Mouse (Mus musculus): Measurements from ENCODE around the gene Kctd7.

- TF ChIP-seq POLR2A (IDR thresholded peaks at IDR 0.05; ENCODE audit: control insufficient read depth, low read depth, low read length), result no peak
- no peak for TF ChIP-seq CTCF (IDR thresholded peaks at IDR 0.05; ENCODE audit: control insufficient read depth, insufficient read depth, insufficient replicate concordance, low read depth, low read length)
Observed at GRCm38 (mm10) chr5:130097837-130098236, 46.8 kb upstream of the Kctd7 start.

All from testis, adult 2 months (tissue).